Mouse (Mus musculus): ENCODE data around the gene Prpf38b. TPM values are rescaled to one million over a fixed set of nuclear protein-coding genes. Genes with fewer than 3 reads are reported as not detected.
"Not testable (repeated sequence)": the region's sequence is repeated elsewhere in the genome, so short reads cannot be mapped to it uniquely, and the experiment has no call there.

Gene Prpf38b
- polyA plus RNA-seq, 1 experiment from 2014 or later = 66.9 TPM

GRCm38 (mm10) chr3:108879129-108879528 lies 32.4 kb downstream of the Prpf38b start:
- 43% methylated on average over 2 of the region's 2 CpGs for WGBS
- Histone ChIP-seq H3K9ac (replicated peaks) (no peak overlapping the region), H3K27me3 (no peaks in the 10 kb centered on the region), H3K4me3 (no peak overlapping the region), H3K4me2 (replicated peaks) (no peak overlapping the region), H3K4me1 (peaks cover 12% of the 10 kb centered on the region), H3K9me3 (no peaks in the 10 kb centered on the region), H3K27ac (replicated peaks) (no peak overlapping the region), H3K36me3 (no peaks in the 10 kb centered on the region)
- no peak for ATAC-seq (replicated peaks)

- Histone ChIP-seq H3K27me3 (no peaks in the 10 kb centered on the region), H3K9me3 (no peaks in the 10 kb centered on the region), H3K4me3 (no peak overlapping the region), H3K4me1 (no peaks in the 10 kb centered on the region), H3K9ac (replicated peaks) (no peak overlapping the region), H3K4me2 (replicated peaks) (no peak overlapping the region), H3K27ac (replicated peaks) (no peak overlapping the region), H3K36me3 (no peaks in the 10 kb centered on the region)
- 85% methylated on average over 6 of the region's 6 CpGs for WGBS
- no peak for ATAC-seq (replicated peaks)
Measured at GRCm38 (mm10) chr3:108870631-108871030, 40.9 kb downstream of the Prpf38b start.

GRCm38 (mm10) chr3:108867449-108867848 lies 44.1 kb downstream of the Prpf38b start:
- no peak overlapping the region for H3K9ac ChIP-seq (replicated peaks)
- no peak overlapping the region for H3K4me2 ChIP-seq (replicated peaks)
- no peak overlapping the region for H3K4me3 ChIP-seq
- no peaks in the 10 kb centered on the region for H3K4me1 ChIP-seq
- H3K9me3 ChIP-seq = no peaks in the 10 kb centered on the region
- H3K27me3 ChIP-seq = no peaks in the 10 kb centered on the region
- H3K36me3 ChIP-seq = no peaks in the 10 kb centered on the region
- H3K27ac ChIP-seq (replicated peaks) = no peak overlapping the region
- WGBS = 90% methylated on average over 3 of the region's 3 CpGs
- no peak for ATAC-seq (replicated peaks)

- WGBS = 93% methylated on average over 3 of the region's 3 CpGs
Measured at GRCm38 (mm10) chr3:108865676-108866075, 45.9 kb downstream of the Prpf38b start.

GRCm38 (mm10) chr3:108865129-108865528 lies 46.4 kb downstream of the Prpf38b start:
- Histone ChIP-seq H3K27me3 (no peaks in the 10 kb centered on the region), H3K36me3 (no peaks in the 10 kb centered on the region), H3K4me1 (no peaks in the 10 kb centered on the region), H3K4me3 (no peak overlapping the region), H3K9ac (replicated peaks) (no peak overlapping the region), H3K9me3 (no peaks in the 10 kb centered on the region), H3K27ac (replicated peaks) (no peak overlapping the region), H3K4me2 (replicated peaks) (no peak overlapping the region)
- no peak for ATAC-seq (replicated peaks)
- WGBS = 32% methylated on average over 3 of the region's 3 CpGs

More at GRCm38 (mm10) chr3:108865676-108866075, 45.9 kb downstream of the Prpf38b start:
- ATAC-seq (replicated peaks) = no peak
- H3K9me3 ChIP-seq = no peaks in the 10 kb centered on the region
- no peak overlapping the region for H3K4me3 ChIP-seq
- H3K27ac ChIP-seq (replicated peaks) = no peak overlapping the region
- no peak overlapping the region for H3K4me2 ChIP-seq (replicated peaks)
- no peak overlapping the region for H3K9ac ChIP-seq (replicated peaks)
- H3K27me3 ChIP-seq = no peaks in the 10 kb centered on the region
- no peaks in the 10 kb centered on the region for H3K4me1 ChIP-seq
- H3K36me3 ChIP-seq = no peaks in the 10 kb centered on the region

- WGBS = 73% methylated on average over 10 of the region's 10 CpGs
Measured at GRCm38 (mm10) chr3:108863091-108863490, 48.4 kb downstream of the Prpf38b start.

GRCm38 (mm10) chr3:108862282-108862681 lies 49.2 kb downstream of the Prpf38b start:
- not testable (repeated sequence) for H3K4me1 ChIP-seq; H3K4me3 ChIP-seq; H3K27me3 ChIP-seq; H3K9ac ChIP-seq (replicated peaks); H3K4me2 ChIP-seq (replicated peaks); H3K27ac ChIP-seq (replicated peaks); H3K9me3 ChIP-seq; ATAC-seq (replicated peaks); H3K36me3 ChIP-seq
- WGBS = 92% methylated on average over 4 of the region's 4 CpGs

More at GRCm38 (mm10) chr3:108863091-108863490, 48.4 kb downstream of the Prpf38b start:
- peaks cover 6% of the 10 kb centered on the region for H3K4me1 ChIP-seq
- no peak overlapping the region for H3K4me3 ChIP-seq
- no peak overlapping the region for H3K27ac ChIP-seq (replicated peaks)
- no peak overlapping the region for H3K4me2 ChIP-seq (replicated peaks)
- no peak for ATAC-seq (replicated peaks)
- H3K9me3 ChIP-seq = no peaks in the 10 kb centered on the region
- H3K36me3 ChIP-seq = no peaks in the 10 kb centered on the region
- H3K9ac ChIP-seq (replicated peaks) = no peak overlapping the region
- no peaks in the 10 kb centered on the region for H3K27me3 ChIP-seq

GRCm38 (mm10) chr3:108860786-108861185 lies 50.7 kb downstream of the Prpf38b start:
- ATAC-seq (replicated peaks) = no peak

GRCm38 (mm10) chr3:108858231-108858770 lies 53.2 kb downstream of the Prpf38b start:
- Histone ChIP-seq H3K4me3 (no peak overlapping the region), H3K36me3 (no peaks in the 10 kb centered on the region), H3K27me3 (no peaks in the 10 kb centered on the region), H3K9me3 (no peaks in the 10 kb centered on the region), H3K27ac (replicated peaks) (peak overlapping the region; percentile 62), H3K9ac (replicated peaks) (no peak overlapping the region), H3K4me2 (replicated peaks) (0 out of 2 replicates have a peak overlapping the region, but pooled peaks have one; percentile 0), H3K4me1 (peaks cover 31% of the 10 kb centered on the region)
- peak; percentile 94 for ATAC-seq (replicated peaks)
- WGBS = 6% methylated on average over 7 of the region's 7 CpGs

More at GRCm38 (mm10) chr3:108860786-108861185, 50.7 kb downstream of the Prpf38b start:
- Histone ChIP-seq H3K27ac (replicated peaks) (no peak overlapping the region), H3K9me3 (no peaks in the 10 kb centered on the region), H3K4me2 (replicated peaks) (no peak overlapping the region), H3K27me3 (no peaks in the 10 kb centered on the region), H3K9ac (replicated peaks) (no peak overlapping the region), H3K36me3 (no peaks in the 10 kb centered on the region), H3K4me3 (no peak overlapping the region), H3K4me1 (peaks cover 20% of the 10 kb centered on the region)
- WGBS = 76% methylated on average over 2 of the region's 2 CpGs

- no peak overlapping the region for H3K9ac ChIP-seq (replicated peaks)
- H3K9me3 ChIP-seq = no peaks in the 10 kb centered on the region
- no peak overlapping the region for H3K4me2 ChIP-seq (replicated peaks)
- 86% methylated on average over 1 of the region's 1 CpGs for WGBS
- H3K36me3 ChIP-seq = no peaks in the 10 kb centered on the region
- peak overlapping the region; percentile 62; the same call in 1 of the 2 replicates for H3K27ac ChIP-seq (replicated peaks)
- ATAC-seq (replicated peaks) = no peak
- H3K27me3 ChIP-seq = no peaks in the 10 kb centered on the region
- H3K4me3 ChIP-seq = no peak overlapping the region
- H3K4me1 ChIP-seq = peaks cover 31% of the 10 kb centered on the region
Measured at GRCm38 (mm10) chr3:108857714-108858113, 53.8 kb downstream of the Prpf38b start.

- Histone ChIP-seq H3K4me2 (replicated peaks) (no peak overlapping the region), H3K9me3 (no peaks in the 10 kb centered on the region), H3K36me3 (no peaks in the 10 kb centered on the region), H3K9ac (replicated peaks) (no peak overlapping the region), H3K4me1 (peaks cover 31% of the 10 kb centered on the region), H3K4me3 (no peak overlapping the region), H3K27ac (replicated peaks) (no peak overlapping the region), H3K27me3 (no peaks in the 10 kb centered on the region)
- no peak for ATAC-seq (replicated peaks)
- WGBS = 18% methylated on average over 3 of the region's 3 CpGs
Measured at GRCm38 (mm10) chr3:108857124-108857470, 54.4 kb downstream of the Prpf38b start.

GRCm38 (mm10) chr3:108856386-108857123 lies 55.0 kb downstream of the Prpf38b start:
- H3K36me3 ChIP-seq = no peaks in the 10 kb centered on the region
- H3K9me3 ChIP-seq = no peaks in the 10 kb centered on the region
- H3K4me3 ChIP-seq = no peak overlapping the region
- no peak for ATAC-seq (replicated peaks)
- 35% methylated on average over 8 of the region's 8 CpGs for WGBS
- no peak overlapping the region for H3K27ac ChIP-seq (replicated peaks)
- no peak overlapping the region for H3K4me2 ChIP-seq (replicated peaks)
- no peak overlapping the region for H3K9ac ChIP-seq (replicated peaks)
- H3K27me3 ChIP-seq = no peaks in the 10 kb centered on the region
- H3K4me1 ChIP-seq = peaks cover 31% of the 10 kb centered on the region

Data from forebrain, embryonic 15.5 days (tissue).